Mouse (Mus musculus) embryonic facial prominence, embryonic 12.5 days (tissue): ENCODE data around the gene Tmem63b. TPM values are rescaled to one million over a fixed set of nuclear protein-coding genes. Genes with fewer than 3 reads are reported as not detected.
"Not testable (repeated sequence)": the region's sequence is repeated elsewhere in the genome, so short reads cannot be mapped to it uniquely, and the experiment has no call there.

Source experiments
- ATAC-seq: fragments of 200-750 bp; cut with Nextera tagmentation; 2 replicates; pipeline ENCODE4 v1.8.0; 2017; ENCODE audit not compliant: insufficient number of reproducible peaks, insufficient read depth, low FRiP score, low TSS enrichment
- H3K27ac ChIP-seq: fragments of 300-500 bp; sonication (generic); 2 replicates; pipeline ENCODE4 v1.5.1; 2016; ENCODE audit warnings: mild to moderate bottlenecking
- H3K27me3 ChIP-seq: fragments of 300-500 bp; sonication (generic); 2 replicates; pipeline ENCODE4 v1.6.1; 2016; ENCODE audit warnings: mild to moderate bottlenecking, moderate library complexity
- H3K36me3 ChIP-seq: fragments of 300-500 bp; sonication (generic); 2 replicates; pipeline ENCODE4 v1.6.1; 2016; ENCODE audit warnings: mild to moderate bottlenecking
- H3K4me1 ChIP-seq: fragments of 300-500 bp; sonication (generic); 2 replicates; pipeline ENCODE4 v1.6.1; 2016
- H3K4me2 ChIP-seq: fragments of 300-500 bp; sonication (generic); replicated peaks from 2 replicates; pipeline ENCODE4 v1.6.1; 2016; ENCODE audit warnings: mild to moderate bottlenecking, moderate library complexity
- H3K4me3 ChIP-seq: fragments of 300-500 bp; sonication (generic); 2 replicates; pipeline ENCODE4 v1.5.1; 2016; ENCODE audit warnings: mild to moderate bottlenecking
- H3K9ac ChIP-seq: fragments of 300-500 bp; sonication (generic); 2 replicates; pipeline ENCODE4 v1.6.1; 2016; ENCODE audit warnings: mild to moderate bottlenecking, moderate library complexity
- H3K9me3 ChIP-seq: fragments of 300-500 bp; sonication (generic); 2 replicates; pipeline ENCODE4 v1.6.1; 2016; ENCODE audit warnings: mild to moderate bottlenecking, moderate library complexity
- WGBS: fragments of 180-500 bp; shearing (Covaris S2); methylation state at CpG from one replicate; pipeline ENCODE4 v1.1.7; 2016; 5-methylcytosine and 5-hydroxymethylcytosine counted together
- polyA plus RNA-seq: library from polyadenylated mRNA; unstranded; fragments of >200 nt; fragmentation: Nextera tagmentation; extraction: Ambion mirVana; gene quantifications from 2 replicates; pipeline ENCODE4 v1.2.1, GENCODE M21; 2016

Tmem63b gene
- polyA plus RNA-seq, 1 experiment from 2014 or later: 43.1 TPM

DNA sequence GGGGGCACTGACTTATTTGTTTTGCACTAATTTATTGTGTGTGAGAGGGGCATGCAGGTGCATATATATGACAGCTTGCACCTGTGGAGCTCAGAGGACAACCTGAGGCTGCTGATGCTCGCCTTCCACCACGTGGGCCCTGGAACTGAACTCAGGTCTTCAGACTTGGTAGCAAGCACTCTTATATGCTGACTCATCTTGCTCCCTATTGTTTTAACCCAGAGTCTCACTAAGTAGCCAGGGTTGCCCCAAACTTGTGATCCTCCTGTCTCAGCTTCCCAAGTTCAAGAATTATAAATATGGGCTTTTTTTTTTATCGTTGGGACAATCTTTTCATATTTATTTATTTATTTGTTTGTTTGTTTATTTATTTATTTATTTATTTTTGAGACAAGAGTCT is 55.7 kb downstream of the Tmem63b start:
- Histone ChIP-seq H3K4me2 (peak overlapping the region; percentile 78), H3K36me3 (no peaks in the 10 kb centered on the region), H3K27me3 (no peaks in the 10 kb centered on the region; the same call in 1 of the 2 replicates), H3K4me1 (peaks cover 9% of the 10 kb centered on the region; the same call in 1 of the 2 replicates), H3K9ac (no peak overlapping the region), H3K4me3 (no peak overlapping the region), H3K27ac (no peak overlapping the region), H3K9me3 (no peaks in the 10 kb centered on the region)
- 51% methylated on average over 3 of the region's 3 CpGs for WGBS
- ATAC-seq: no peak

DNA sequence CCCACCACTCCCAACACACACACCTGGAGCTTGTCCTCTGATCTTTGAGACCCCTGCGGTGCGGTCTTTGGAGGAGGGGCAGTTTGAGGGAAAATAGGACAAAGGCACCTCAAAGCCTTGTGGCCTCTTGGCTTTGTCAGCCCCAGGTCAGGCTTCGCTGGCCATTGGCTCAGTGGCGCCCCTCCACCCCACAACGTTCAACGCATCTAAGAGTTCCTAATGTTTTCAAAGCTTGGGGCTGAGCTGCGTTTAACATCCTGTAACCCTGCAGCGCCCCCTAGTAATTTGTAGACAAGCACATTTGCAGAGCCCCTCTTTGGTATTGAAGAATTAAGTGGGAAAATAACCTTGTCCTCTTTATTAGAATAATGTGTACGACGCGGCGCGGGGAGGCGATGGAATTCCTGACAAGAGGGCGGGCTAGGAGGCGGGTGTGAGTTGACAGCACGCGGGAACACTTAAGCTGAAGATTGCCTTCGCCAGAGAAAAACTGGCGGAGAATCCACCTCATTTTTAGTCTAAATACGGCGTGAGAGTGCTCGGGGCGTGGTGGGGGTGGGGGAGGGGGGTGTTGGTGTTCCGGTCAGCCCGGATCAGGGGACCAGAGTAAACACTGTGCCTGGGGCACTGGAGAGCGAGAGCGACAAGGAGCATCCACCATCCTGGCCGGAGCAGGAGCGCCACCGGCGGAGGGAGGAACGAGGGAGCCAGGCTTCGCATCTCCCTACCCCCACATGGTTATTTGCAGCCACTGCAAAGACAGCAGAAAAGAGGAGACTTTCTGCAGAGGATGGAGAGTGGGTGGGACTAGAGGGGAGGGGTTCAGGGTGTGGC is 56.6 kb downstream of the Tmem63b start:
- Histone ChIP-seq H3K4me2 (peak overlapping the region; percentile 78), H3K36me3 (no peaks in the 10 kb centered on the region), H3K4me3 (peak overlapping the region; percentile 42), H3K27ac (peak overlapping the region; percentile 32; the same call in 1 of the 2 replicates), H3K4me1 (peaks cover 9% of the 10 kb centered on the region; the same call in 1 of the 2 replicates), H3K9me3 (no peaks in the 10 kb centered on the region), H3K27me3 (no peaks in the 10 kb centered on the region; the same call in 1 of the 2 replicates), H3K9ac (peak overlapping the region; percentile 51; the same call in 1 of the 2 replicates)
- 1% methylated on average over 34 of the region's 34 CpGs for WGBS
- ATAC-seq: peak; percentile 59; the same call in 1 of the 2 replicates

DNA sequence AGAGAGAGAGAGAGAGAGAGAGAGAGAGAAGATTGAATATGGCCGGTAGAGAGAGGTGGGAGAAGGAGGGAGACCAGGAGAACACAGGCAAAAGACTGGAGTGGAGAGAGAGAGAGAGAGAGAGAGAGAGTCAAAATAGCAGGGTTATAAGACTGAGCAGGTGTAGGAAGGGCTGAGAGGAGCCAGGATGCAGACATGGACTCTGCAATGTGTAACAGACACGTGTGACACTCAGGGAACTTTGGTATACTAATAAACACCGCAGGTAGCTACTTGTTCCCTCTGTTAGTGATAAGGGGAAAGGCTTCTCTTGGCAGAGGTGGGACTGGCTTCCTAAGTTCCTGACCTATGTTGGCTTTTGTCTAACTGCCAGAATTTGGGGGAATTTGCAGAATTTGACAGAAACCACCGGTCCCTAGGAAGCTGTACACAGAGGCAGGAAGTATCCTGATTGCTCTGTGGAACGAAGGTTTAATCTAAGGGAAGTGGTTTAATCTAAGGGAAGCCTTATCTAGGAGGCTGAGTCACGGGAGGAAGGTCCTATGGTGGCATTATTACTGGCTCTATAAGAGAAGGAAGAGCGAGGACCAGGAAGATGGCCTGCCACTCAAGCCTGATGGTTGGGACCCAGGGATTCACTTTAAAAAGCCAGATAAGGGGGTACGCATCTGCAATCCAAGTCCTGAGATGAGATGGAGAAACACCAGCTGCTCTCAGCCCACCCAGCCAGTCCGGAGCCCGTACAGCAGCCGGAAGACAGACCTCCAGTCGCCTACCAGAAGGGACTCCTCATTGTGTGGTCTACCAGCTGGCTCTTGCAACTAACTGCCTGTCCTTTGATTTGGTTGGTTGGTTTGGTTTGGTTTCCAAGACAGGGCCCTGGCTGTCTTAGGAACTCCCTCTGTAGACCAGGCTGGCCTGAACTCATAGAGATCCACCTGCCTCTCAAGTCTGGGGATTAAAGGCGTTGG is 57.5 kb downstream of the Tmem63b start:
- H3K36me3 ChIP-seq: no peaks in the 10 kb centered on the region
- H3K9ac ChIP-seq: no peak overlapping the region
- peak overlapping the region; percentile 78 for H3K4me2 ChIP-seq
- no peak for ATAC-seq
- H3K9me3 ChIP-seq: no peaks in the 10 kb centered on the region
- WGBS: 69% methylated on average over 13 of the region's 13 CpGs
- peaks cover 9% of the 10 kb centered on the region; the same call in 1 of the 2 replicates for H3K4me1 ChIP-seq
- H3K27me3 ChIP-seq: no peaks in the 10 kb centered on the region; the same call in 1 of the 2 replicates
- H3K27ac ChIP-seq: 0 out of 2 replicates have a peak overlapping the region, but pooled peaks have one; percentile 32
- H3K4me3 ChIP-seq: peak overlapping the region; percentile 42; the same call in 1 of the 2 replicates

DNA sequence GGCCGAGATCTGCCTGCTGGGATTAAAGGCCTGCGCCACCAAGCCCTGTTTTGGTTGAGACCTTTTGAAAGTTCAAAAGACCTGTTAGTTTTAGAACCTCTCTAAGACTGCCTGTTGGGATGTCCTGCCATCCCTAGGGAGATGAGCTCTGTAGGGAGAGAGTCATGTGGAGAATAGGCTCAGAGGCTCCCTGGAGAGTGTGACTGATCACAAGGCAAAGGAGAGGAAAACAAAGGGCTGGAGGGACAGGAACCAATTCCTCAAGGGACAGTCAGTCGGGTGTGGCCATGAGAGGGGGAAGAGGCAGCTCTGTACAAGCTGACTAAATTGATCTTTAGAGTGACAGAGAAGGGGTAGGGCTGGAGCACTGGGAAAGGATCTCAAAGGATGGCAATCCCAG is 58.5 kb downstream of the Tmem63b start:
- no peak overlapping the region for H3K4me2 ChIP-seq
- no peak for ATAC-seq
- 22% methylated on average over 3 of the region's 3 CpGs for WGBS

DNA sequence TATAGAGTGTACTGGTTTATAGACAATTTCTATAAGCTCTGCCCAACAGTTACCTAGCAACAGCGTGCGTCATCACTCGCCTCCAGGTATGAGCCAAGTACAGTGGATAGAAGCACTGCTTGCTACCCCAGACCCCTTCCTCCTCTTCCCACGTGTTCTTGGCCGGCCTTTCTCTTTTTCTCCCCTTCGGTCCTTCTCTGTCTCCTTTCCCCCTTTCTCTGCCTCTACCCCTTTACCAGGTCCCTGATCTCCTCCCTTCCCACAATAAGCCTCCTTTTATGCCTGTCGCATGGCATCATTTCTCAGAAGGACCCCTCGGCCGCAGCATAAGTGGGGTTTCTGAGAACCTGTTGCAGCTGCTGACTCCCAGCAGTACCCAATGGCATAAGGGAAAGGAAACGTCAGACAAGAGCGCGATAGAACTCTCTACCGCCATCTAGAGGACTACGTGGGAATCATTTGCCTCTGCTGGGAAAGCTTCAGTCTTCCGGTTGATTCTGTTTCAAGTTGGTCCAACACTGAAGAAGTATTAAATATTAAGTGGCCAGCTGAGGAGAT is 60.0 kb downstream of the Tmem63b start:
- Histone ChIP-seq H3K9me3 (no peaks in the 10 kb centered on the region), H3K4me2 (peak overlapping the region; percentile 35), H3K4me3 (no peak overlapping the region)

More for the DNA sequence above, 58.5 kb downstream of the Tmem63b start:
- Histone ChIP-seq H3K4me3 (no peak overlapping the region), H3K9ac (no peak overlapping the region), H3K27me3 (no peaks in the 10 kb centered on the region; the same call in 1 of the 2 replicates), H3K27ac (no peak overlapping the region), H3K4me1 (peaks cover 9% of the 10 kb centered on the region; the same call in 1 of the 2 replicates), H3K9me3 (no peaks in the 10 kb centered on the region), H3K36me3 (no peaks in the 10 kb centered on the region)

DNA sequence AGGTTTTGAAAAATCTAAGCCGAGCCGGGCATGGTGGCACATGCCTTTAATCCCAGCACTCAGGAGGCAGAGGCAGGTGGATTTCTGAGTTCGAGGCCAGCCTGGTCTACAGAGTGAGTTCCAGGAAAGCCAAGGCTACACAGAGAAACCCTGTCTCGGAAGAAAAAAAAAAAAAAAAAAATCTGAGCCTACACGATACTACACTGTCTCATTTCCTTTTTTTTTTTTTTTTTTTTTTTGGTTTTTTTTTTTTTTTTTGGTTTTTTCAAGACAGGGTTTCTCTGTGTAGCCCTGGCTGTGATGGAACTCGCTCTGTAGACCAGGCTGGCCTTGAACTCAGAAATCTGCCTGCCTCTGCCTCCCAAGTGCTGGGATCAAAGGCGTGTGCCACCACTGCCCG is 63.3 kb downstream of the Tmem63b start:
- not testable (repeated sequence) for H3K27me3 ChIP-seq, ATAC-seq, H3K36me3 ChIP-seq, H3K9ac ChIP-seq, H3K27ac ChIP-seq, H3K9me3 ChIP-seq, H3K4me3 ChIP-seq, H3K4me2 ChIP-seq
- WGBS: 85% methylated on average over 8 of the region's 8 CpGs
- peaks cover 14% of the 10 kb centered on the region; the same call in 1 of the 2 replicates for H3K4me1 ChIP-seq

More for the DNA sequence above, 60.0 kb downstream of the Tmem63b start:
- Histone ChIP-seq H3K9ac (no peak overlapping the region), H3K36me3 (no peaks in the 10 kb centered on the region), H3K27ac (no peak overlapping the region), H3K27me3 (no peaks in the 10 kb centered on the region), H3K4me1 (peaks cover 9% of the 10 kb centered on the region; the same call in 1 of the 2 replicates)
- 24% methylated on average over 15 of the region's 15 CpGs for WGBS
- ATAC-seq: no peak

DNA sequence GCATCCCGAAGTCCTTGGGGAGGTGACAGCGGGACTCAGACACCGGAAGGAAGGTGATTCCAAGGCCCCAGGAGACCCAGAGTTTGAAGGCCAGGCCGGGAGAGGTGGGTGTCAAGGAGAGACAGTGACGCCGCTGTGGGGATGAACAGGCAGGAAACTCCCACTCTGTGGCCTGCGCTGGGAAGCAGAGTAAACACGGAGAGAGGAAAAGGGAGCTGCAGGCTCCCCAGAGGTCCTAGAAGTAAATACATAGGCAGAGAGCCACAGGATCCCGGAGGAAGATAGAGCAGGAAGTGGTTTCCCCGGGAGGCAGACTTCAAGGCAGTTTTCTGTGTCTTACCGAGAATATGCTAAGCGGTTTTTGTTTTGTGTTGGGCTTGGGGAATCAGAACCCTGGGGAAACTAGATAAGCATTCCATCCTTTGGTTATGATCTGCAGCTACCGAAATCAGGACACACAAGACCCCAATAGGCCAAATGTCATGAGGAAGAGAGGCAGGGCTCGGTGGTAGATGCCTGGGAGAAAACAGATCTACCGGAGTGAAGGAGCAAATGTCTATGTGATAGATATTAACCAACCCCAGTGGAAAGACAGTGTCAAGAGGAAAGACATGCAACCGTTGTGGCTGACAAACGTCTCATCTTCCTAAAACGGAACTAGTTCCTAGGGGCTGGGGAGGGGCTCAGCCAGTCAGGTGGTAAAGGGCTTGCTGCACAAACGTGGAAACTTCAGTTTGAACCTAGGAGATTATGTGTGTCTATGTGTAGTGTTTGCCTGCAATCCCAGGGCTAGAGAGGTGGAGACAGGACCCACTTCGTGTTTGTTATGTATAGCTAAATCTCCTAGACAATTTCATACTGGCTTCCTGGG is 67.1 kb downstream of the Tmem63b start:
- WGBS: 17% methylated on average over 20 of the region's 20 CpGs
- H3K36me3 ChIP-seq: no peaks in the 10 kb centered on the region
- peak overlapping the region; percentile 20 for H3K4me3 ChIP-seq

DNA sequence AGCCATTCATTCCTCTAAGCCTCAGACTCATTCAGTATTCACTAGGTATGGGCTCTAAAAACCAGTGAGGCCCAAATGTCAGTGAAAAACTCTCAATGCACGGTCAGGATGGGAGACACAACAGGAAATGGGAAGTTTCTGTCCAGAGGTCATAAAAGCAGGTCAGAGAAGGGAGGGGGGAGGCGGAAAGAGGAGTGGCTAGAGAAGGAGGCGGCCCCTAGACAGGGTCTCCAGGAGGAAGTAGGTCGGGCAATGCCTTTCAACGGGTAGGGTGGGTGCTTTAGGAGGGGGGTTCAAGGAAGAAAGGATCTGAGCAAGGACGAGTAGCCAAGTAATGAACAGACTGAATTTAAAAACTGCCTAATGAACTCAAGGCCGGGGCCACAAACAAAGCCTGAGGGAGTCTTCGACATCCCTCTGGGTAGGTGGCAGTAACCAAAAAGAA is 67.7 kb downstream of the Tmem63b start:
- 0 out of 2 replicates have a peak overlapping the region, but pooled peaks have one; percentile 10 for H3K9ac ChIP-seq
- no peaks in the 10 kb centered on the region for H3K36me3 ChIP-seq
- no peaks in the 10 kb centered on the region for H3K27me3 ChIP-seq
- 14% methylated on average over 8 of the region's 8 CpGs for WGBS
- H3K27ac ChIP-seq: peak overlapping the region; percentile 70; the same call in 1 of the 2 replicates
- ATAC-seq: no peak
- H3K4me1 ChIP-seq: peaks cover 11% of the 10 kb centered on the region; the same call in 1 of the 2 replicates
- H3K9me3 ChIP-seq: no peaks in the 10 kb centered on the region
- H3K4me3 ChIP-seq: peak overlapping the region; percentile 20
- peak overlapping the region; percentile 38 for H3K4me2 ChIP-seq

More for the DNA sequence above, 67.1 kb downstream of the Tmem63b start:
- H3K4me1 ChIP-seq: peaks cover 11% of the 10 kb centered on the region; the same call in 1 of the 2 replicates
- peak overlapping the region; percentile 38 for H3K4me2 ChIP-seq
- no peak for ATAC-seq
- H3K27me3 ChIP-seq: no peaks in the 10 kb centered on the region
- H3K9ac ChIP-seq: 0 out of 2 replicates have a peak overlapping the region, but pooled peaks have one; percentile 10
- no peaks in the 10 kb centered on the region for H3K9me3 ChIP-seq
- H3K27ac ChIP-seq: peak overlapping the region; percentile 70; the same call in 1 of the 2 replicates

DNA sequence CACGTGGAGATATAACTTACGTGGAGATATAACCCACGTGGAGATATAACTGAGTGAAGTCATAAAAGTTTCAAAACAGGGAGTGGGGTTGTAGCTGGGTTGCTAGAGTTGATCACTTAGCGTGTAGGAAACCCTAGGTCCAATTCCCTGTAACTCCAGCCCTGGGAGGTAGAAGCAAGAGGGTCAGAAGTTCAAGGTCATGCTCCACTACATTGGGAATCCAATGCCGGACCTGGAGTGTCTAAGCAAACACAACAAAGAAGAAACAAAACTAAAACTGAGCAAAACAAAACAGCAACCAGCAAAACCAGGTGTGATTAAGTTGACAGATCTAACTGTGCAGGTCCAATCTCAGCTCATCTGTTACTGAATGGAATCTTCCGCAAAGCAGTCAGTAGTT is 69.0 kb downstream of the Tmem63b start:
- H3K27me3 ChIP-seq: no peaks in the 10 kb centered on the region
- H3K4me2 ChIP-seq: no peak overlapping the region
- H3K4me3 ChIP-seq: no peak overlapping the region
- no peaks in the 10 kb centered on the region for H3K36me3 ChIP-seq
- WGBS: 90% methylated on average over 6 of the region's 6 CpGs
- ATAC-seq: no peak
- H3K4me1 ChIP-seq: peaks cover 11% of the 10 kb centered on the region; the same call in 1 of the 2 replicates
- H3K27ac ChIP-seq: no peak overlapping the region
- H3K9ac ChIP-seq: no peak overlapping the region
- H3K9me3 ChIP-seq: no peaks in the 10 kb centered on the region

DNA sequence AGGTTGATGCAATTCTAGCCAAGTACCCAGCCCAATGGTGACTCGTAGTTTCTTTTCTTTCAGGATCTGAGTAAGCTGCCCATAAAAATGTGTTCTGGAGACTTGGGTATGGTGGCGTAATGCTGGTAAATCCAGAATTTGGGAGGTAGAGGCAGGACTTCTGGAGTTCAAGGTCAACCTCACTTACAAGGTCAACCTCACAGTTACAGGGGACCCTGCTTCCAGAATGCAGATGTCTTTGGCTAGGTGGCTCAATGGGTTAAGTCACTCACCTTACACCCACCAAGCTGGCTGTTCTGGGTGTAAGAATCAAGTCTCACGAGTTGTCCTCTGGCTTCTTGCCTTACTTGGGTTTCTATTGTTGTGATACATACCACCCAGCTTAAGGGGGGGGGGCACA is 70.0 kb downstream of the Tmem63b start:
- Histone ChIP-seq H3K4me2 (no peak overlapping the region), H3K9ac (no peak overlapping the region), H3K4me1 (peaks cover 11% of the 10 kb centered on the region; the same call in 1 of the 2 replicates), H3K27me3 (no peaks in the 10 kb centered on the region), H3K9me3 (no peaks in the 10 kb centered on the region), H3K27ac (no peak overlapping the region), H3K36me3 (no peaks in the 10 kb centered on the region), H3K4me3 (no peak overlapping the region)
- WGBS: 79% methylated on average over 3 of the region's 3 CpGs
- ATAC-seq: no peak
